Mouse (Mus musculus) gastrocnemius, postnatal 14 days (tissue): Measurements from ENCODE around the gene Eme2. TPM values are rescaled to one million over a fixed set of nuclear protein-coding genes. Genes with fewer than 3 reads are reported as not detected.

Experiments
- DNase-seq: peaks from one replicate; pipeline ENCODE4 v3.0.0; 2021; ENCODE audit warnings: mixed read lengths
- intact Hi-C: fragments of 180-260 bp; cut with DNase I; formaldehyde crosslinking; loops from one replicate; pipeline ENCODE4 v1.15.1; 2025; ENCODE audit warnings: low total_unique reads
- total RNA-seq, 2 experiments: library from RNA; stranded (reverse); gene quantifications; 2 replicates each; pipeline ENCODE4 v1.2.3; 2021

The Eme2 gene
- total RNA-seq, 2 experiments from 2014 or later, result 13.9 to 14.5 TPM

GRCm38 (mm10) chr17:24898041-24898854 is 3.4 kb upstream of the Eme2 start:
- no peak for DNase-seq
- intact Hi-C loops, result no loop called here

GRCm38 (mm10) chr17:24897600-24897999 is 2.7 kb upstream of the Eme2 start:
- no peak for DNase-seq
- intact Hi-C loops, result no loop called here

- no peak for DNase-seq
- intact Hi-C loops, result no loop called here
Measured at GRCm38 (mm10) chr17:24896993-24897269, 2.0 kb upstream of the Eme2 start.

GRCm38 (mm10) chr17:24896241-24896992 is 1.5 kb upstream of the Eme2 start, which contains the start of gene Nme3:
Gene Nme3, plus strand, starts transcription at chr17:24896500.
- peak; percentile 79 for DNase-seq
- intact Hi-C loops, result no loop called here

GRCm38 (mm10) chr17:24895571-24896240 is 819 bp upstream of the Eme2 start:
- intact Hi-C loops, result no loop called here
- peak; percentile 38 for DNase-seq

GRCm38 (mm10) chr17:24894061-24894994 is 559 bp downstream of the Eme2 start:
- intact Hi-C loops, result no loop called here
- no peak for DNase-seq

GRCm38 (mm10) chr17:24893276-24893675 is 1.6 kb downstream of the Eme2 start:
- intact Hi-C loops, result no loop called here
- no peak for DNase-seq

GRCm38 (mm10) chr17:24892785-24893184 is 2.1 kb downstream of the Eme2 start:
- DNase-seq, result no peak
- intact Hi-C loops, result no loop called here

- intact Hi-C loops, result no loop called here
- DNase-seq, result no peak
Measured at GRCm38 (mm10) chr17:24891321-24891720, 3.6 kb downstream of the Eme2 start.

- intact Hi-C loops, result no loop called here
- DNase-seq, result no peak
Measured at GRCm38 (mm10) chr17:24890151-24891092, 4.5 kb downstream of the Eme2 start.

- intact Hi-C loops, result no loop called here
- no peak for DNase-seq
Measured at GRCm38 (mm10) chr17:24888862-24889261, 6.0 kb downstream of the Eme2 start.

- intact Hi-C loops, result no loop called here
- DNase-seq, result no peak
Measured at GRCm38 (mm10) chr17:24887291-24888080, 7.4 kb downstream of the Eme2 start.

- no peak for DNase-seq
- intact Hi-C loops, result no loop called here
Measured at GRCm38 (mm10) chr17:24886932-24887271, 8.0 kb downstream of the Eme2 start.

GRCm38 (mm10) chr17:24886134-24886931 is 8.6 kb downstream of the Eme2 start, which contains the start of the genes Nubp2 and Spsb3:
Gene Nubp2, minus strand, starts transcription at chr17:24886349.
Gene Spsb3, plus strand, starts transcription at chr17:24886643.
- peak; percentile 99 for DNase-seq
- intact Hi-C loops, result no loop called here

GRCm38 (mm10) chr17:24885356-24886133 is 9.3 kb downstream of the Eme2 start:
- DNase-seq, result no peak
- intact Hi-C loops, result no loop called here

- intact Hi-C loops, result loop anchor here (5.0 kb wide), 1 partner anchor 142 kb away; no protein-coding TSS in a partner anchor
Measured at GRCm38 (mm10) chr17:24884391-24884790, 10.5 kb downstream of the Eme2 start.

More at GRCm38 (mm10) chr17:24884391-24884790, 10.5 kb downstream of the Eme2 start:
- DNase-seq, result no peak
